Mouse (Mus musculus) intestine, embryonic 16.5 days (tissue): ENCODE results near the gene Anapc4. TPM values are rescaled to one million over a fixed set of nuclear protein-coding genes. Genes with fewer than 3 reads are reported as not detected.

ENCODE experiments used
- ATAC-seq: fragments of 200-750 bp; cut with Nextera tagmentation; 2 replicates; pipeline ENCODE4 v1.8.0; 2017; ENCODE audit warnings: moderate TSS enrichment, moderate library complexity
- H3K27ac ChIP-seq: fragments of 300-500 bp; sonication (generic); 2 replicates; pipeline ENCODE4 v1.5.1; 2014; ENCODE audit warnings: mild to moderate bottlenecking, low read length
- H3K27me3 ChIP-seq: fragments of 300-500 bp; sonication (generic); replicated peaks from 2 replicates; pipeline ENCODE4 v1.6.1; 2014; ENCODE audit warnings: low read length, control low read depth, mixed read lengths; ENCODE audit not compliant: control insufficient read depth, insufficient read depth
- H3K36me3 ChIP-seq: fragments of 300-500 bp; sonication (generic); 2 replicates; pipeline ENCODE4 v1.6.1; 2014; ENCODE audit warnings: low read length, control low read depth; ENCODE audit not compliant: control insufficient read depth, insufficient read depth
- H3K4me1 ChIP-seq: fragments of 300-500 bp; sonication (generic); 2 replicates; pipeline ENCODE4 v1.6.1; 2014; ENCODE audit warnings: low read length, control low read depth, mixed read lengths; ENCODE audit not compliant: control insufficient read depth, insufficient read depth
- H3K4me2 ChIP-seq: fragments of 300-500 bp; sonication (generic); 2 replicates; pipeline ENCODE4 v1.6.1; 2014; ENCODE audit warnings: low read depth, low read length, control low read depth
- H3K4me3 ChIP-seq: fragments of 300-500 bp; sonication (generic); 2 replicates; pipeline ENCODE4 v1.5.1; 2014; ENCODE audit warnings: mild to moderate bottlenecking, low read length
- H3K9ac ChIP-seq: fragments of 300-500 bp; sonication (generic); 2 replicates; pipeline ENCODE4 v1.6.1; 2014; ENCODE audit warnings: low read depth, low read length
- H3K9me3 ChIP-seq: fragments of 300-500 bp; sonication (generic); 2 replicates; pipeline ENCODE4 v1.6.1; 2016; ENCODE audit warnings: low read length, control low read depth; ENCODE audit not compliant: control insufficient read depth
- WGBS: fragments of 180-500 bp; shearing (Covaris S2); extraction: QIAGEN DNeasy Blood & Tissue Kit; methylation state at CpG from one replicate; pipeline ENCODE4 v1.1.7; 2014; 5-methylcytosine and 5-hydroxymethylcytosine counted together
- polyA plus RNA-seq: library from polyadenylated mRNA; unstranded; fragments of >200 nt; fragmentation: Nextera tagmentation; extraction: Ambion mirVana; gene quantifications from 2 replicates; pipeline ENCODE4 v1.2.1, GENCODE M21; 2015

Gene Anapc4
- polyA plus RNA-seq, 1 experiment from 2014 or later = 76.3 TPM

- Histone ChIP-seq H3K4me3 (no peak overlapping the region), H3K9ac (no peak overlapping the region), H3K9me3 (no peaks in the 10 kb centered on the region), H3K36me3 (peaks cover 26% of the 10 kb centered on the region), H3K4me1 (0 out of 2 replicates have a peak, but pooled peaks cover 3% of the 10 kb centered on the region), H3K27me3 (no peaks in the 10 kb centered on the region), H3K27ac (no peak overlapping the region), H3K4me2 (no peak overlapping the region)
- WGBS = 83% methylated on average over 8 of the region's 8 CpGs
- no peak for ATAC-seq
Measured at GRCm38 (mm10) chr5:52864446-52864845, 30.6 kb downstream of the Anapc4 start.

DNA sequence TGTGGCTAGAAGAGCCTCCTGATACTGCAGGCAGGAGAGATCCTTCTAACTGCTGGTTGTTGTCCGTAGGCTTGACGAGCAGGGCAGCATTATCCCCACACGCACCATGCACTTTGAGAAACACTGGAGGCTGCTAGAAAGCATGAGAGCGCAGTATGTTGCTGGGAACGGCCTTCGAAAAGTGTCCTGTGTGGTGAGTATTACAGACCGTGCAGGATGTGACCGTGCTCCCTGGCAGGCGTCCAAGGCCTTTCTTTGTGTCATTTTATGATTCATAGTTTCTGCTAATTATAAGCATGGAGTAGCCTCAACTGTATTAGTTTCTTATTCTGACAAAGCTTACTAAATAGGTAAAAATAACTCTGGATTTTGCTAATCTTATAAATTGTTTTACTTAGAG is 32.0 kb downstream of the Anapc4 start:
- no peak overlapping the region for H3K4me3 ChIP-seq
- WGBS = 54% methylated on average over 9 of the region's 9 CpGs
- H3K36me3 ChIP-seq = peaks cover 24% of the 10 kb centered on the region
- H3K27ac ChIP-seq = no peak overlapping the region
- 0 out of 2 replicates have a peak, but pooled peaks cover 3% of the 10 kb centered on the region for H3K4me1 ChIP-seq
- peak; percentile 52; the same call in 1 of the 2 replicates for ATAC-seq
- no peak overlapping the region for H3K4me2 ChIP-seq
- no peak overlapping the region for H3K9ac ChIP-seq
- H3K27me3 ChIP-seq = no peaks in the 10 kb centered on the region
- no peaks in the 10 kb centered on the region for H3K9me3 ChIP-seq

DNA sequence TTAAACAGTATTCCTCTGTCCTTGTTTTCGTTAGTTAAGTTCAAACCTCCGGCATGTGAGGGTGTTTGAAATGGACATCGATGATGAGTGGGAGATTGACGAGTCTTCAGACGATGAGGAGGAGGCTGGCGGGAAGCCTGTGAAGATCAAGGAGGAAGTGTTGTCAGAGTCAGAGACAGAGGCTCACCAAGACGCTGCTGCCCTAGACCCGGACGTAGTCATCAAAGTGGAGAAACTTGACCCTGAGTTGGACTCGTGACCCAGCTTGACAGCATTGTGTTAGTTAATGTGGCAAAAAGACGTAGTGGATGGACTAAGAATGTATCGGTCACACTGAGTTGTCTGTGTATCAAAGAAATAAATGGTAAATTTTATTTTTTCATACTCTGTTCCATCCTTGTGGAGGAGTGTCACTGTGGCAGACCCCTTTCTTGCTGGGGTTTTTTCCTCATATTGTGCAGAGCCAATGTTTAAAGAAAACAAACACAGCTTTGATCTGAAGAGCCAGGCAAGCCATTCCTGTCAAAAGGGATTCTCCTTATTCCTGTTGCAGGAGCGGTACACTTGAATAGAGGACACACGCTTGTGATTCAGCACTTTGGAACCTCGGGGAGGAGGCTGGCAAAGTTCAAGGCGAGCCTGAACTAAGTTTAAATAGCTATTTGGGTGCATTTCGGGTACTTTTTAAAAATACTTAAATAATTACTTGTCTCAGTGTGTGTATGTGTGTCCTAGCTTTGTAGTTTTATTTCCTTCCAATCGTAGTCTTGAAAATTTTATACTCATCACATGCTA is 32.7 kb downstream of the Anapc4 start:
- no peak for ATAC-seq
- Histone ChIP-seq H3K9me3 (no peaks in the 10 kb centered on the region), H3K4me2 (no peak overlapping the region), H3K4me1 (0 out of 2 replicates have a peak, but pooled peaks cover 3% of the 10 kb centered on the region), H3K9ac (no peak overlapping the region), H3K4me3 (no peak overlapping the region), H3K36me3 (peaks cover 24% of the 10 kb centered on the region; the same call in 1 of the 2 replicates), H3K27me3 (no peaks in the 10 kb centered on the region), H3K27ac (no peak overlapping the region)
- WGBS = 87% methylated on average over 18 of the region's 18 CpGs

DNA sequence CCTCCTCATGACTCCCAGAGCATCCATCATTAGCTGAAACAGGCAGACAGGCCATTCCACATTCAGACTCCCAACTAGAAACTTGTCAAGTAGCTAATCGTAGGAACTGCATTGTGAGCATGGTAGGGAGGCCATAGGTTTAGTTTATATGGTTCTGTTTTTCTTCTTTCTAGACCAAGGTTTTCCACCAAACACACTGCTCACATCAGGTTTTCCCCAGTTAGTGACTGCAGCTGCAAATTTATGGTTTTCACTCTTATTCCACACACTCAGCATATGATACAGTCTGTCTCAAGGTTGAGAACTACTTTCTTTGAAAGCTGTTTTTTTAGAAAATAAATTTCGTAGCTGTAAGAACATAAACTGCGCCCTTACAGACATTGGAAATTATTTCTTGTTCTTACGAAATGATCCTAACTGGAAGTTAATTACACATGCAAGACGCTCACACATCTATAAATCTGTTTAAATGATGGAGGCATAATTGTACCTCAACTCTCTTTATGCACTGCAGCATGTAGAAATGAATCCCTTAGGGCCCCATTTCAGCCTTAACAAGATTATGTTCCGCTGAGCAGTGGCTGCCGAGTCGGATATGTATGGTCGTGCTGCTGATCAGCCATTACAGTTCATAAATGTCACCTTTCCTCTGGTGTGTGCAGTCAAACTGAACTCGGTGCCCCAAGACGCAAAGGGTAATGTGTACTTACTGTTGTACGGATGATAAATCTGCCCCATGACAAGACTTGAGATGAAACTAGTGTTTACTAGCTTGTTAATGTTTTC is 35.3 kb downstream of the Anapc4 start:
- H3K4me3 ChIP-seq = no peak overlapping the region
- no peaks in the 10 kb centered on the region for H3K27me3 ChIP-seq
- no peak for ATAC-seq
- 0 out of 2 replicates have a peak, but pooled peaks cover 3% of the 10 kb centered on the region for H3K4me1 ChIP-seq
- H3K36me3 ChIP-seq = peaks cover 14% of the 10 kb centered on the region; the same call in 1 of the 2 replicates
- WGBS = 79% methylated on average over 12 of the region's 12 CpGs
- H3K27ac ChIP-seq = no peak overlapping the region
- no peaks in the 10 kb centered on the region for H3K9me3 ChIP-seq
- no peak overlapping the region for H3K9ac ChIP-seq
- no peak overlapping the region for H3K4me2 ChIP-seq

DNA sequence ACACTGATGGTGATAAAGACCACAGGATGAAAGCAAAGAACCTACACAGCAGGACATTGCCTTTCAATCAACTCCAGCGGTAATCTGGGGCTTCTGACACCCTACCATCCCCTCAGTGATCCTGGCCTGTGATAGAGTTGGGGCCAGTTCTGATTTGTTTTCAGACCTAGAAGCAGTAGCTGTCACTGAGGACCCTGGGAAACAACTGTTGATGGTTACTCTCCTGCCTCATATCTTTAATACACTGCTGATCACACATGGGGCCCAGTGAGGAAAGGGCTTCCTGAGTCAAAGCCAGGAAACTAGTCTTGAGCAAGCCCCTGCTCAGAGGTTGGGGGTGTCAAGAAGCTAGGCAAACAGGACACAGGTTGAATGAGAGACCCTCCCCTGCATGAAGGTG is 37.6 kb downstream of the Anapc4 start:
- Histone ChIP-seq H3K27ac (no peak overlapping the region), H3K9ac (no peak overlapping the region), H3K4me1 (no peaks in the 10 kb centered on the region), H3K9me3 (no peaks in the 10 kb centered on the region), H3K36me3 (peaks cover 7% of the 10 kb centered on the region; the same call in 1 of the 2 replicates), H3K4me2 (no peak overlapping the region), H3K27me3 (no peaks in the 10 kb centered on the region), H3K4me3 (no peak overlapping the region)
- ATAC-seq = no peak
- 31% methylated on average over 1 of the region's 1 CpGs for WGBS

GRCm38 (mm10) chr5:52871986-52872385 is 38.2 kb downstream of the Anapc4 start:
- H3K4me3 ChIP-seq = no peak overlapping the region
- no peak overlapping the region for H3K4me2 ChIP-seq
- no peak for ATAC-seq
- no peak overlapping the region for H3K9ac ChIP-seq
- H3K36me3 ChIP-seq = peaks cover 7% of the 10 kb centered on the region; the same call in 1 of the 2 replicates
- no peak overlapping the region for H3K27ac ChIP-seq
- WGBS = 87% methylated on average over 13 of the region's 13 CpGs
- H3K9me3 ChIP-seq = no peaks in the 10 kb centered on the region
- no peaks in the 10 kb centered on the region for H3K4me1 ChIP-seq
- H3K27me3 ChIP-seq = no peaks in the 10 kb centered on the region

DNA sequence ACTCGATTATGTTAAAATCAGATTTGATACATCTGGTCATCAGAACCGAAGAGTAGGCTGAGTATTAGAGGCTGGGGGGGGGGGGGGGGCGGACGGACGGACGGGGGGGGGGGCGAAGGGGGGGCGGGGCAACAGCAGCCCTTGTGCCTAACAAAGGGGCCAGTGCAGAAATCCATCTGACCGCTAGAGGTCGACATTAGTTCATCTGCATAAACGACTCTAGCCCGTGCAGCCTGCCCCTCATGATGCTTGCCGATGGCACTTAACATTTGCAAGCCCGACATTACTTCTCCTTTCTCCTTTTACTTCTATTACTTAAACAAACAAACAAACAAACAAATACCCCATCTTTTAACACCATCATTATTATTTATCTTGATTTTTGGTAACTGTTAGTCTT is 45.0 kb downstream of the Anapc4 start:
- H3K9ac ChIP-seq = no peak overlapping the region
- no peaks in the 10 kb centered on the region for H3K9me3 ChIP-seq
- no peak overlapping the region for H3K4me3 ChIP-seq
- peak overlapping the region; percentile 3; the same call in 1 of the 2 replicates for H3K4me2 ChIP-seq
- H3K27ac ChIP-seq = no peak overlapping the region
- no peaks in the 10 kb centered on the region for H3K36me3 ChIP-seq
- no peaks in the 10 kb centered on the region for H3K27me3 ChIP-seq
- no peaks in the 10 kb centered on the region for H3K4me1 ChIP-seq
- ATAC-seq = peak; percentile 73
- WGBS = 5% methylated on average over 10 of the region's 14 CpGs

DNA sequence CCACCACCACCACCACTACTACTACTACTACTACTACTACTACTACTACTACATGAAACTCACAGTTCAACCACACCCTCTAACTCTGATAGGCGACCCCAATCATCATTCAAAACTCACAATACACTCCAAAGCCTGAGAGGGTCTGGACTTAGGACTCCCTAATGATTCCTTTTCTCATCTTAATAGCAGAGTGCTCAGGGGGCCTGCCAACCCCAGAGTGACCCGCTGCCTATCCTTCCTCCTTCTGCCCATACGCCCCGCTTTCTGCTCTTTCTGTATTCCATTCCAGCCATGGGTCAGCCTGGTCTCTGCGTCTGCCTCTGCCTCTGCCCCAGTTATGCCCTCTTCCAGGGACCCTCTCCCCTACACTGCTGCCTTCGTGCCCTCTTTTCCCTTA is 46.1 kb downstream of the Anapc4 start:
- Histone ChIP-seq H3K27ac (no peak overlapping the region), H3K9me3 (no peaks in the 10 kb centered on the region), H3K27me3 (no peaks in the 10 kb centered on the region), H3K4me3 (no peak overlapping the region), H3K36me3 (no peaks in the 10 kb centered on the region), H3K4me2 (no peak overlapping the region), H3K9ac (no peak overlapping the region), H3K4me1 (no peaks in the 10 kb centered on the region)
- 89% methylated on average over 6 of the region's 6 CpGs for WGBS
- no peak for ATAC-seq

DNA sequence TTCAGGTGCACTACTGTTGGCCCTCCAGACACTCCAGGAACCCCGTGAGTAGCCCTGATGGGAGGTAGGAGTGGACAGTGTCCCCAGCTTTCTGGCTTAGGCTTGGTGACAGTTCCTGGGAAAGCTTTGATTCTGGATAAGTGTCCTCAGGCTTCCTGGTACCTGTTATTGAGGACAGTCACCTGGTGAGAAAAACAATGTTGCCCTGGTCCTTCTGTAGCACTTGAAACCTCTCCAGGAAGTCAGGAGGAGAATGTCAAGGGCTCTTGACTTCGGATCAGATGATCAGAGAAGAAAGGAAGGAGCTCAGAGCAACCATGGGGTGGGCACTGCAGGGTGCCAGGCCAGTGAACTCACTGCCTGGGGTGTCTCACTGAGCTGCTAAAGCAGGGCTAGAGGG is 48.6 kb downstream of the Anapc4 start:
- WGBS = 51% methylated on average over 2 of the region's 2 CpGs
- no peak overlapping the region for H3K4me2 ChIP-seq
- H3K9ac ChIP-seq = no peak overlapping the region
- no peak for ATAC-seq
- H3K27me3 ChIP-seq = no peaks in the 10 kb centered on the region
- no peak overlapping the region for H3K27ac ChIP-seq
- no peaks in the 10 kb centered on the region for H3K4me1 ChIP-seq
- H3K36me3 ChIP-seq = no peaks in the 10 kb centered on the region
- no peaks in the 10 kb centered on the region for H3K9me3 ChIP-seq
- no peak overlapping the region for H3K4me3 ChIP-seq
